Mouse (Mus musculus): ENCODE results near the gene Eif1ad.
A peak's percentile ranks its signal among the peaks of the same experiment; 100 is the strongest.
"Not testable (repeated sequence)": the region's sequence is repeated elsewhere in the genome, so short reads cannot be mapped to it uniquely, and the experiment has no call there.

The Eif1ad gene

DNA sequence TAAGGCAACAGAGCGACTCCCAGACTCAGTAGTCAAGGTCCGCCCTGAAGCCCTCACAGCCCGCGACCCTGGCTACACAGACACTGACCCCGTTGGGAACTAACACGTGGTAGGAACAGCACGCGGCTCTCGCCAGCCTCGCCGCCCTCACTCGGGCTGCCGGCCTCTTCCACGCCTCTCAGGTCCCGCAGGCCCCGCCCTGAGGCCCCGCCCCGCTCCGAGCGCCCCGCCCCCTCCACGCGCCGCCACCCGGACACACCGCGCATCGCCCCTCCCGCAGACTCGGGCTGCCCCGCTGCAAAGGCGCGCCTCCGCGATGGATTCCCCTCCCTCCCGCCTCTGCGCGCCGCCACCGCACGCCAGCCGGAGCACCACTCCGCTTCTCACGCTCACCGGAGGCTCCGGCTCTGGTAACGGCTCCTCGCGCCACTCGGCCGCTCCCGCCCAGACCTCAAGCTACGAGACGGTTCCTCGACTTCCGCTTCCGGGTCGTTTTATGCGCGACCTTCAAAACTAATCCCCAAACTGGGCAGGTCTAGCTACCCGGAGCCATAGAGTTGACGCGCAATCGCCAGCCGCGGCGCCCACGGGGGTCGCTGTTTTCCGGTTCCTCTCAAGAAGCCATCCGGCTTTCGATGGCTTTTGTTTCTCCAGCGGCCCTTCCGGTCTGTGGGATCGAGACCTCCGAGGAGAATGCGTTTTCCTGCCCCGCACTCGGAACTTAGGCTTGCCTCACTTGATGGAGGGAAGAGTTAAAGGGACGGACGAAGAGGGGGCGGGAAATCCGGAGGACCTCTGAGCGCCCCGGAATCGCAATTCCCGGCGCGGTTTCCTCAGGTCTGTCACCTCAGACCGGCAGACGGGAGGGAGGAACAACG, at the start of gene Eif1ad:
Gene Eif1ad, plus strand, starts transcription at position 567 of the 878 bp plus-strand sequence.
- peak; percentile 98 for DNase-seq (ENCODE audit: extremely low spot score)

DNA sequence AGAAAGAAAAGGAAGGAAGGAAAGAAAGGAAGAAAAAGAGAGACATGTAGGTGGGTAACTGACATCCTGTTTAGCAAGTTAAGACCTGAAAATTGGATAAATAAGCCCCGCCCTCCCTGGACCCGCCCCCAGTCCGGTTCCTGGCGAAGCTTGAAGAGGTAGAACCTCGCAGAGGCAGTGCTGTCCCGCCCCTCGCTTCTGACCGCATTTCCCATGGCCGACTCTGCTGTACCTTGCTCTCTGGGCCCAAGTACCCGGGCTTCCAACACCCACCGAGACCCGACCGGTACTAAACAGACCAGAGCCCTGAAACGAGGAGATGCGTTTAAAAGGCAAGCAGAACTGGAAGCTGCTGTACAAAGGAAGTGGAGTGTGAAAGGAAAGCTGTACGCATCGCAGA, 42.7 kb upstream of the Eif1ad start:
- no peak for DNase-seq (ENCODE audit: extremely low spot score)

DNA sequence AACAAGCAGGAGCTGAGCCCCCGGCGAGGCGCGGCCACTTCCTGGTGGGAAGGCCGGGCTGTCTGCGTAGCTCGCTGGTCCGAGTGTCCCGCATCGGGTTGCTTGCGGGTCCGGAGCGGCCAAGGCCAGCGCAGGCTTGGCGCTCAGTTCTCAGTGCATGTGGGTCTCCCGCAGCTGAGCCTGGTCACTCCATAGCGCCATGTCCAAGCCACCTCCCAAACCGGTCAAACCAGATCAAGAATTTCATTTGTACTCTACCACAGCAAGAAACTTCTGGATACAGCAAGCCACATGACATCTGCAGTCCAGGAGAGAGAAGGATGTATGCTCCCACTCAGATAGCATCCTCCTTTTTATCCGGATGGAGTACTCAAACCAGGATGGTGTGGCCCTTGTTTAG, 38.6 kb upstream of the Eif1ad start:
- no peak for DNase-seq (ENCODE audit: extremely low spot score)

DNA sequence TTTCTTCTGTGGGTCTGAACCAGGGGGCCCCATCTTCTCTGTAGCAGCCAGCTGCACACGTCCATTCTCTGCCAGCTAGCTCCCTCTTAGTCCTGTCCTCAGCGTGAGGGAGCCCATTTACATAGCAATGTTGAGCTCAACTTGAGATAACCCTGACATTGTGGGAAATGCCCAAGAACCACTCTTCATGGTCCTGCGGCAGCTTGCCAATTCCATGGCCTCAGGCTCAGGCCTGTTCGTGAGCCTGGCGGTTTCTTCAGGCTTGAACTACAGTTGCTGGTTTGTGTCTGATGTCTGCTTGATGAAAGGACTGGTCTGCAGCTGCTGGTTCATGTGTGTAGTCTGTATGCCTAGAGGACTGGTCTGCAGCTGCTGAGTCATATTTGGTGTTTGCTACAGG, 31.8 kb upstream of the Eif1ad start:
- DNase-seq (ENCODE audit: extremely low spot score): no peak

DNA sequence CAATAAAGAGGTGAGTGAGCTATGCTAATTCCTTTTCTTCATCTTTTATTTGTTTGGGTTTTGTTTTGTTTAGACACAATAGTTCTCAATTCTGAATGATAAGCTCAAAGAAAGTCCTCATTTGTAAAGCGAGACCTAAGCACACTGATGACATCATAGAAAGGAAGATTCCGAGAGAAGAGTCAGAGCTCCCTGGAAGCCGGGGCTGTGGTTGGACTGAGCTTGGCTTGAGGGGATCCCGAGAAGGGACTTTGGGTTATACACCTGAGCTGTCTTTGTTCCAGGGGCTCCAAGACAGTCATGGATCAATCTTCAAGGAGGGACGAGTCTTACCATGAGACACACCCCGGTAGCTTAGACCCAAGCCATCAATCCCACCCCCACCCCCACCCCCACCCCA, 31.1 kb upstream of the Eif1ad start, which contains the start of gene Catsper1:
Gene Catsper1, plus strand, starts transcription at position 301 of the 400 bp plus-strand sequence.
- DNase-seq (ENCODE audit: extremely low spot score): no peak

DNA sequence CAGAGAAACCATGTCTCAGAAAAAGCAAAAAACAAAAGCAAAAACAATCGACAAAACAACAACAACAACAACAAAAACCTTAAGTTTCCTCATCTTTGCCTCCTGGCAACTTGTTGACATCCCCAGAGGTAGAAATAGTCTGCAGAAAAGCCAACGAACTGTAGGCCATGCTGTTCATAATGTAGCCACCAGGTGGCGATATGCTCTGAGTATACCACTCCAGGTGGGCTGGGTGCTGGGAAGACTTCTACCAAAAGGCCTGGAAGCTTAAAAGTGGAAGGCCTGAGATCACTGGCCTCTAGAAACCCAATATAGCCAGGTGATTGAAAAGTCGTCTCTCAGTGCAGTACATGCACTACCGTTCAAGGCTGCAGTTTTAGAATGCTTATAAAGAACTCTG, 28.6 kb upstream of the Eif1ad start:
- peak; percentile 64 for DNase-seq (ENCODE audit: extremely low spot score)

DNA sequence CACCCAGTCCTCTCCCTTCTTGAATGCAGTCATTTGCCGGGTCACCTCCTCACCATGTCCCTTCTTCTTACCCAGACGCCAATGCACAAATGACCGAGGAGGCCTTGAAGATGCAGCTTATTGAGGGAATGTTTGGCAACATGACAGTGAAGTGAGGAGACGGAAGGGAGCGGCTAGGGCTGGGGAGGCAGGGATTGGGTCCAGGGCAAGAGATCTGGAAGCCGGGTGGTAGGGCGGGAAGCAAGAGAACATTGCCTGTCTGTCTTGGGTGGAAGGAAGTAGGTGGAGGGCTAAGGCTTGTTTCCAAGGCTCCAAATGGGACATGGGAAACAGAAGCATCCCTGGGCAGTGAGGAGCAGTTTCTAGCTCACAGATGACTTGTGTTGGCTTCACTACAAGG, 25.2 kb upstream of the Eif1ad start:
- no peak for DNase-seq (ENCODE audit: extremely low spot score)

DNA sequence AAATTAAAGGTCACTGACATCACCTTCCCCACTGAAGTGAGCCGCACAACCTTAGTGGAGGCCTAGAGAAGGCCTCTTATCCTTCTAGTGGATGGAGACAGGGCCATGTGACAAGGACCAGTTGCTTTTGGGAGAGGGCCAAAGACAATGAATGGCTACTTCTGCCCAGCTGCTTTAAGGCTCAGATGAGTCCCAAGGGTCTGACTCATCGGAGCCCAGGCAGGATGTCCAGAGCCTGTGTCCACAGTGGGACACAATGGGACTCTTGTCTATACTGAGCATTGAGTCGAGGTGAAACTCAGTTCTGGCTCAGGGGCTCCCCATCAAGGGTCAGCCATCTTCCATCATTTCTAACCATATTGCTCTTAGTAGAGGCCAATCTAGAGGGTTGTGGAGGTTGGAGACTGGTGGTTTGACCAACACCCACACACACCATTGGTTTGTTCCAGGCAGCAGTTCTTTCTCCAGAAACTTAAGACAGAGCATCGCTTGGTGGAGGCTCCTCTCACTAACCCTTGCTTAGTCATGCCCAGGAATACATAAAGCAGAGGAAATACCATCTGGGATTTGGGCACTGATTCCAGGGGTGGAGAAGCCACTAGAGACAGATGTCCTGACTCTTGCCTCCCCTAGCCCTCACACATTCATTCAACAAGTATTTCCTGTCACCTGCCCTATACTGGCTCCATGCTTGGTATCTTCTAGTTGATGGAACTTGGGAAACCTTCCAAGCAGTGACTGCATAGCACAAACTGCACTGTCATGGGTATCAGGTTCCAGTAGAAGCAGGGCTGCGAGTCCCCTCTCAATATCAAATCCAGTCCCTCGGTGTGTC, 21.0 kb upstream of the Eif1ad start:
- no peak for DNase-seq (ENCODE audit: extremely low spot score)

DNA sequence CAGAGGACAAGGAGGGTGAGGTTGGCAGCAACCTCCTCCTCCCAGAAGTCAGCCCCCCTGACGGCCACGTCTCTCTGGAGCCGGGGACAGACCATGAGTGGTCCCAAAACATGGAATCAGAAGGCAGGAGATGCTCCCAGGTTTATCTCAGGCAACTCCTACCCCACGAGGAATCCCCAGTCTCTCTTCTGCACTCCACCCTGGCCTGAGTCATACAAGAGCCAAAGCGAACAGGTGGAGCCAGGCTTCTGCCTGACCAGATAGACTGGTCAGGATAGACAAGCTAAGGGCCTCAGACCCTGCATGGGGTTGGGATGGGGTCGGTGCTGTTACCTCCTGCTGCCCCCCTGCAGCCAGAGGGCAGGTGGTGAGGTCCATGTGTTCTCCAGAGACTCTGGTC, 18.5 kb upstream of the Eif1ad start:
- DNase-seq (ENCODE audit: extremely low spot score): no peak

DNA sequence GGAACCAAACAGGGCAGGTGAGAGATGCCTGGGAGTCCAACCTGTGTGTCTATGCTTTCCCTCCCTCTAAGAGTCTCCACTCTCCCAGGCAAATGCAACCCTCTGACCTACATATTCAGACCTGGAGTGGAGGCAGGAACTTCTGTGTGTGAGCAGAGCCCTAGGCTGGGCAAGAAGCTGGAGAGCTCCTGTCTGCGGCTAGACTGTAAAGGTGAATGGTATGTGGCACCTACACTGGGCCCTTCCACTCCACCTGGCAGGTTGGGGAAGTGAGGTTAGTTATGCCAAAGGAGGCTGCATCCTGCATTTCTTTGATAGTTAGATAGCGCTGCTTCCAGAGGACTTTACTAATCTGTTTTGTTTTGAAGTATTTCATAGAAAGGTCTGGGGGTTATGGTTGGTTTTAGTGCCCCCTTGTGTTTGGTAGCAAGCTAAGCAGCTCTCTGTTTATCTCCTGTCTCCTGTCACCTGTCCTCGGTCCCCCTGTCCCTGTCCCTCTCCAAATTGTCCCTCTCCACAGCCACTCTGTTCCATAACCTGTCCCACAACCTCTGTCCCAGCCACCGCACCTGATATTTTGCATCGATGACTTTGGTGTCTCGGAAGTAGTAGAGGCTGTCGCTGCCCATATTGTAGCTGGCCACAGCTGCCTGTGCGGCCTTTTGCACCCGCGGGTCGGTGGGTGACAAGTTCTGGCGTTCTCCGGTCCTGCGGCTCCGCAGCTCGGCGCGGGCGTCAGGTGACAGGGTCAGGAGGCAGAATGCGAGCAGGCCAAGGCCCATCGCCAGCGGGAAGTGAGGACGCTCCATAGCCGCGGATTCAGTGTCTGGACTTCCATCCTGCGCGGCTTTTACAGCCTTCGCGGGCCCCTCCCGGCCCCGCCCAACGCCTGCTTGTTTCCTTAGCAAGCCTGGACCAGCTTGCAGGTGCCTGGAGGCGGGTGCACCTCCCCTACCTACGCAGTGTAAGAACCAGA, 17.7 kb upstream of the Eif1ad start:
- peak; percentile 33 for DNase-seq (ENCODE audit: extremely low spot score)

DNA sequence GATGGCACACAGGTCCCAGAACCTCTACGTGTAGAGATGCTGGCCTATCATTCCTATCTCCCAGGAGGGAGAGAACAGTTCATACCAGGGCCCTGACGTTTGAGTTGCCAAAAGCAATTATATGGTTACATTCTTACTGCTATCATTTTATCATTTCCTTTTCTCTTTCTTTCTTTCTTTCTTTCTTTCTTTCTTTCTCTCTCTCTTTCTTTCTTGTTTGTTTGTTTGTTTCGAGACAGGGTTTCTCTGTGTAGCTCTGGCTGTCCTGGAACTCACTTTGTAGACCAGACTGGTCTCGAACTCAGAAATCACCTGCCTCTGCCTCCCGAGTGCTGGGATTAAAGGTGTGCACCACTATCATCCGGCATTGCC, 17.1 kb upstream of the Eif1ad start, which contains the start of gene Cst6:
Gene Cst6, minus strand, starts transcription at position 73 of the 372 bp plus-strand sequence.
- not testable (repeated sequence) for DNase-seq (ENCODE audit: extremely low spot score)

DNA sequence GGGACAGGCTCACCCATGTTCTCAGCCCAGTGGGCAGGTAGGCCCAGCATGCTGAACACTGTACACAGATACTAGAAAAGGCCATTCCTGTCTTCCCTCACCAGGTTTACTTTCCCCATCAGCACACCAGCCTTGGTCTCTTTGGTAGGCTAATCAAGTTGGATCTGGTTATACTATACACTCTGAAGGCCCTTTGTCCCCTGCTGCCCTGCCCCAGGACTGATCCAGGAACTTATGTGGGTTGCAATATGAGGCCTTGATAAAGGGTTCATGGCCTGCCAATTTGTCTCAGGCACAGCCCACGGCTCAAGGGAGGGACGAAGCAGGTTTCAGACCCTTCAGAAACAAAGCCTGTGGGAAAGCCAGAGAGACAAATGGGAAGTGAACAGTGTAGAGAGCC, 12.9 kb upstream of the Eif1ad start:
- no peak for DNase-seq (ENCODE audit: extremely low spot score)

DNA sequence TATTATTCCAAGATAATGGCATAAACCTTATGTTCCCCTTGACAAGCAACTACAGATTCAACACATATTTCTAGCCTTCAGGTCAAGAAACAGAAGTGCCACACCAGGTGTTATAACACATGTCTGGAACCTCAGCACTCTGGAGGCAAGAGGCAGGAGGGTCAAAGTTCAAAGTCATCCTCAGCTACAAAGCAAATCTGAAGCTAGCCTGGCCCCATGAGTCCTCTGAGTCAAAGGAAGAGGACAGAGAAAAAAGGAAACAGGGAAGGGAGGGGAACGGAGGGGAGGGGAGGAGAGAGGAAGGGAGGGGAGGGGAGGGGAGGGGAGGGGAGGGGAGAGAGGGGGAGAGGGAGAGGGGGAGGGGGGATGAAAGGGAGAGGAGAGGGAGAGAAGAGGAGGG, 10.5 kb upstream of the Eif1ad start:
- DNase-seq (ENCODE audit: extremely low spot score): no peak

DNA sequence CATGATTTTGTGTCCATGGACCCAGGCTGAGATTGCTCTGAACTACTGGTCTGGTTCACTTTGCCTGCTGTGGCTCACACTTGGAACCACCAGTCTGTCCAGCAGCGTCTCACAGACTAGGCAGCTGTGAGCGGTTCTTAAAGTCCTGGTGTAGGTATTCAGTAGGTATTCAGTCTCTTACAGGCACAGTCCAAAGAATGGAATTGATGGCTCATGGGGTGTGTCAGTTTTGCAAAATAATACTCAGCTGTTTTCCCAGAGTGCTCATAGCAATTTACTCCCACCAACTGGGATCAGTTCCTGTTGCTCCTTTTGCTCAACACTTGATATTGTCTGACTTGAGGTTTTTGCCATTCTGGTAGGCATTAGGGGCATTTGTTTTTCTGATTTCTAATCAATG, 4.4 kb upstream of the Eif1ad start:
- no peak for DNase-seq (ENCODE audit: extremely low spot score)

DNA sequence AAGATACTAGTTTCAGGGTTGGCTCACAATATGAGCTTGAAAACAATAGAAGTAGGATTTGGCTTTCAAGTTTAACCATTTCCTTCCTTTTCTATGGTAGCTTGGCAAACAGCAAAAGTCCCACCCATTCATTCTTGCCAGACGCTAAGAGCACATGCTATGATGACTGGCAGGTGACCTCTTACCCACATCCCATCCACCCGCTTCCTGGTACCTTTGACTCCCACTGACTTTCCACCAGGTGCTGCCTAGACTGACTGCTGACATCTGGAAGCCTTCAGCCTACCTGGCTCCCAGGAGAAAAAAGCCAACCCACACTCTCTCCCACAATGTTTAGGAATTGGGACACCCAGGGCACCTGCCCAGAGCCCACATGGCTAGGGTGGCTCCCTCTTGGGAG, 2.4 kb upstream of the Eif1ad start:
- no peak for DNase-seq (ENCODE audit: extremely low spot score)

DNA sequence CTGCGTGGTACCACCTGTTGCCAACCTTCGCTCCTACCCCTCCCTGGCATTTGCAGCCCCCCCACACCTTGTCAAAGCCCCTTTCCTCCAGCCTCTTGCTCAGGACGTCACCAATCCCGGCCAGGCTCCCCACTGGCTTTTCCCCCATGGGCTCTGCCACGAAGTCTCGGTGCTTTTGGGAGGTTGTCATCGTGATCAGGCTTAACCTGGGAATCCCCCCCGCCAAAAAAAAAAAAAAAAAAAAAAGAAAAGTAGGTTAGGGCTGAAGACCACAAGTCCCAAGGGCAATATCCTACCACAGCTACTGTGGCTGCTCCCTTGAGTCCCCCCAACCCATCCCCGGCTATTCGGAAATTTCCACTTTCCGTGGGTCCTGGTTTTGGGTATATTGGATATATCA, 790 bp upstream of the Eif1ad start:
- DNase-seq (ENCODE audit: extremely low spot score): no peak

DNA sequence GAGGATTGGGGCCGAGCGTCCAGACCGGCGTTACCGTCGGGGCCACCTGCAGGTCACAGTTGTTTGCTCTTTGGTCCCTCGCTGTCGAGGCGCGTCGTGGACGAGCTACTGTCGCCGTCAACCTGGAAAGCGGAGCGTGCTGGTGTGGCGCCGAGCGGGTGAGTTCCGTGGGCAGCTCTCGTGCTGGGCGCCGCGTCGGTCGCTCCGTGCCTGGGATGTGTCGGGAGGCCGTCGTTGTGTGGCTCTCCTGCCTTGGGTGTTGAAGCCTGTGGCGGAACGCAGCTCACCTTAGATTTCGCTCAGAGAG, 465 bp downstream of the Eif1ad start, which contains the start of gene Banf1:
Gene Banf1, minus strand, starts transcription at position 116 of the 307 bp plus-strand sequence.
- no peak for DNase-seq (ENCODE audit: extremely low spot score)

DNA sequence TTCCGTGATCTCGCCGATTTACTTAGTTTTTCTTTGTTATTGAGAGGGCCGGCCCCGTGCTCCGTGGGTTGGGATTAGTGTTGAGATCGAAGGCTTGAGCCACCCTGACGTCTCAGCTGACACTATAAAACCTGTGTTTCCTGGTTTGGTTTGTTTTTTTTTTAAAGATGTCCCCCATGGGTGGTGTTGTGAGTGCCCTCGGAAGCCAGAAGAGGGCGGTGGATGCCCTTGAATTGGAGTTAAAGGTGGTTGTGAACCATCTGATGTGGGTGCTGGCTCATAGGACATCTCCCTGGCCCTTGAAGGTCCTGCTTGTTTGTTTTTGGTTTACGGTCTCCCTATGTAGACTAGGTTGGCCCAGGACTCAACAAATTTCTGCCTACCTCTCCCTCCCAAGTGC, 914 bp downstream of the Eif1ad start:
- DNase-seq (ENCODE audit: extremely low spot score): no peak

DNA sequence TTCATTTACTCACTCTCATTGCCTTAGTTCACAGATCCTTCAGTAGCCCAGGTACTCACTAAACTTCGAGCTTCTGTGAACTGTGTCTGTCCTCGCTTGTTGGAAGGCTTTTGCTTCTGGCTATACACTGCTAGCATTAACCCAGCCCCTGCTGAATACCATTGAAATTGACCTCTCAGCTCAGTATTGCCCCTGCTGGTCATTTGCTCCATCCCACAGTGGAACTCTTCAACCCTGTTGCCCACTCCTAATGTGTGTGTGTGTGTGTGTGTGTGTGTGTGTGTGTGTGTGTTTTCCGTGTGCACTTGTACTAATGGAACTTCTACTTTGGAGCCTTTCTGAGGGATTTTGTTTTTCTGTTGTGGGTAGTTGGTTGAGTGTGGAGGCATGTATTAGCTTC, 4.4 kb downstream of the Eif1ad start:
- DNase-seq (ENCODE audit: extremely low spot score): no peak

DNA sequence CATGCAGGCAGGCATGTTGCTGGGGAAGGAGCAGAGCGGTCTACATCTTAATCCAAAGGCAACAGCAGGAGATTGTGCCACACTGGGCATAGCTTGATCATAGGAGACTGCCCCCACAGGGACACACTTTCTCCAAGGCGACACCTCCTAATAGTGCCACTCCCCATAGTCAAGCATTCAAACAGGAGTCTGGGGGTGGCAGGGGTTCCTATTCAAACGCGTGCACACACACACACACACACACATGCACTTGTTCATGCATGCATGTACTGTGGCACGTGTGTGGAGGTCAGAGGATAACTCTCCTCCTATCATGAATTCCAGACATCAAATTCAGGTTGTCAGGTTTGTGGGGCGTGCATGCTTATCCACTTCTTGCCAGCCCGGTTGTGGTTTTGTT, 6.2 kb downstream of the Eif1ad start:
- no peak for DNase-seq (ENCODE audit: extremely low spot score)

DNA sequence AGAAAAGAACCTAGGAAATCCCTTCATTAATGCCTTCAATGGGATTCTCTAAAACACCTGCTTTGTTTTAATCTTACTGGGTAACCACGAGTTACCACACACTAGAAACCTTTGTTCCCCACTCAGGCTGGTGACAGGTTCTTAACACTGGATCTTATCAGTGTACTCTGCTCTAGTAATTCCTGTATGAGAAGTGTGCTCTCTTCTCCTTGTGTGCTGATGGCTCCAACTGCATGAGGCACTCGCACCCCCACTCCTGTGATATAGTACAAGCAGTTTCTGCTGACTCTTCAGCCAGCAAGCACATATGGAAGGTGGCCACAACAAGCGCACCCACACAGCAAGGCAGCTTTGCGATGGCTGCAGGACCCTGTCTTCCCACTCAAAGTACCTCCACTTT, 7.6 kb downstream of the Eif1ad start:
- no peak for DNase-seq (ENCODE audit: extremely low spot score)

DNA sequence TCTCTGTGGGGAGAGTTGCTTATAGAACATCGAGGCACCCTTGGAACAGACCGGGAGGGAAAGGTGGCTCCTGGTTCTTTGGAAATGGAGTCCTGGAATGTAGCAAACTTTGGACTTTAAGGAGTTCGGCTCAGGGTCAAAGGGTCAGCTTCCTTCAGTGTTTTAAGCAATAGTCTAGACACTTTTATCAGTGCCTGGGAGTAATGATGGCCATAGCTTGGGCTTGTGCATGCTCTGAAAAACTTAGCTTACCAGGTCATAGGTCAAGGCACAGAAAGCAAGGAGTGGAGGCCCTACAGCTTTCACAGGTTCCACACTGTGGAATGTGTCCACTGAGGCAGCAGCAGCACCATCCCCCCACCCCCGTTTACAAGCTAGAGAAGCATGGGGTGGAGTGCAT, 8.2 kb downstream of the Eif1ad start:
- no peak for DNase-seq (ENCODE audit: extremely low spot score)
